In the genomic region with DNA sequence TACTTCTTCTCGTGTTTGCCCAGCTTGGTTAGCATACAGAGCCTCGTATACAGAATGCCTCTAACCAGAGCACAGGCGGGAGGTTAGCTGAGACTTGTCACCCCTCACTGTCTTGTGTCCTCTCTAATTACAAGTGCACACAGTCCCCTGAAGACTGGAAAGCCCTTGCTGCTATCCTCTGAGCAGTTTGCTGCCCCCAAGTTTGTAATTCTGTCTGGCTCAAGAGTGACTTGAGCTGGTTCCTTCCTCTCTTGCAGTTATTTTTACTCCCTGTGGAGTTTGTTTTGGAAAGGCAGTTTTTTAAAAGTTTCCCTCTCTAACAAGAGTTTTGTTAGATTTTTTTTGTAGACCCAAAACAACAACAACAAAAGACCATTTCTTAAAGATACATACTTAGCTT, we compare ENCODE assay signal across 27 mouse cellular contexts.
A peak's percentile ranks its signal among the peaks of the same experiment; 100 is the strongest.
DNase-seq lines count a peak whose midpoint lies in the region; ATAC-seq and TF ChIP-seq lines count a peak whose summit lies in the region.
"Had no signal": no experiment of that assay in that cellular context is flagged by ENCODE, and none has a peak within 500 bp of the region (broad histone marks: within the 10 kb centered on the region; RNA-seq: fewer than 3 reads in every experiment).

No protein-coding gene starts in this region.

- WGBS in heart, embryonic 13.5 days: 31% methylated on average over 3 of the region's 3 CpGs
- WGBS in stomach, embryonic 14.5 days: 42% methylated on average over 3 of the region's 3 CpGs
- WGBS in stomach, postnatal 0 days: 39% methylated on average over 3 of the region's 3 CpGs

- no peak for TF ChIP-seq CTCF in layer of hippocampus, adult 2 months (conservative IDR thresholded peaks at IDR 0.05)
- TF ChIP-seq CTCF in stomach, postnatal 0 days (IDR thresholded peaks at IDR 0.05; ENCODE audit: low read depth): no peak

- peaks cover 41% of the 10 kb centered on the region for H3K4me1 ChIP-seq in heart, embryonic 13.5 days
- peaks cover 14% of the 10 kb centered on the region; the same call in 1 of the 2 replicates for H3K4me1 ChIP-seq in stomach, embryonic 14.5 days (ENCODE audit: control insufficient read depth, insufficient read depth, low read length)
- H3K4me1 ChIP-seq in stomach, postnatal 0 days (replicated peaks; ENCODE audit: control insufficient read depth, insufficient read depth): no peaks in the 10 kb centered on the region

- no peak overlapping the region for H3K4me2 ChIP-seq in heart, embryonic 13.5 days
- no peak overlapping the region for H3K4me2 ChIP-seq in stomach, embryonic 14.5 days (replicated peaks; ENCODE audit: low read depth, low read length)
- H3K4me2 ChIP-seq in stomach, postnatal 0 days (replicated peaks; ENCODE audit: low read depth): no peak overlapping the region
- H3K4me2 ChIP-seq: embryonic facial prominence, embryonic 15.5 days; forebrain, embryonic 13.5 days; heart, embryonic 12.5 days; hindbrain, embryonic 15.5 days had no signal

- no peaks in the 10 kb centered on the region for H3K9me3 ChIP-seq in heart, embryonic 13.5 days
- H3K9me3 ChIP-seq in stomach, embryonic 14.5 days (ENCODE audit: control insufficient read depth, low read depth, low read length): no peaks in the 10 kb centered on the region
- no peaks in the 10 kb centered on the region for H3K9me3 ChIP-seq in stomach, postnatal 0 days (ENCODE audit: control insufficient read depth, low read length)
- H3K9me3 ChIP-seq: embryonic facial prominence, embryonic 15.5 days; forebrain, embryonic 13.5 days; heart, embryonic 12.5 days; hindbrain, embryonic 15.5 days had no signal

- no peaks in the 10 kb centered on the region for H3K36me3 ChIP-seq in heart, embryonic 13.5 days
- no peaks in the 10 kb centered on the region for H3K36me3 ChIP-seq in stomach, embryonic 14.5 days (ENCODE audit: control insufficient read depth, insufficient read depth, low read length)
- no peaks in the 10 kb centered on the region for H3K36me3 ChIP-seq in stomach, postnatal 0 days (ENCODE audit: control insufficient read depth, insufficient read depth, low read length)
- H3K36me3 ChIP-seq: embryonic facial prominence, embryonic 15.5 days; heart, embryonic 12.5 days; hindbrain, embryonic 15.5 days had no signal

- DNase-seq in heart, postnatal 4 days: no peak
- DNase-seq in layer of hippocampus, adult 2 months (ENCODE audit: low spot score in 2 of 2): no peak
- DNase-seq in layer of hippocampus, postnatal 25 days (ENCODE audit: extremely low spot score in 1 of 2, low spot score in 1 of 2): no peak
- DNase-seq in stomach, postnatal 0 days (ENCODE audit: low spot score): no peak
- DNase-seq in frontal cortex, postnatal 10 days (ENCODE audit: low spot score in 2 of 2): no peak
- DNase-seq: adrenal gland, postnatal 25 days; cerebellum, adult 11-12 months; cerebellum, adult 9-11 months; gastrocnemius, postnatal 25 days; heart, adult 11 months; kidney, adult 2 months; liver; right cerebral cortex, postnatal 25 days; thymus, adult 2 months; thymus, postnatal 36 days had no signal

- no peak for TF ChIP-seq EP300 in stomach, postnatal 0 days (optimal IDR thresholded peaks at IDR 0.05)

- peaks cover 21% of the 10 kb centered on the region for H3K27me3 ChIP-seq in heart, embryonic 13.5 days (replicated peaks)
- no peaks in the 10 kb centered on the region for H3K27me3 ChIP-seq in stomach, embryonic 14.5 days (ENCODE audit: control insufficient read depth, insufficient read depth, low read length)
- no peaks in the 10 kb centered on the region for H3K27me3 ChIP-seq in stomach, postnatal 0 days (ENCODE audit: control insufficient read depth, insufficient read depth, low read length)
- H3K27me3 ChIP-seq: embryonic facial prominence, embryonic 15.5 days had no signal

- no peak for ATAC-seq in heart, embryonic 13.5 days (ENCODE audit: extremely low read depth, insufficient number of reproducible peaks, low FRiP score, low TSS enrichment)
- no peak for ATAC-seq in stomach, embryonic 14.5 days (ENCODE audit: insufficient number of reproducible peaks, insufficient read depth, low FRiP score, low read depth)
- ATAC-seq in stomach, postnatal 0 days (ENCODE audit: low FRiP score, low TSS enrichment): no peak
- ATAC-seq: CD4-positive, CD25-positive, alpha-beta regulatory T cell, adult 4 months; inflammation-experienced regulatory T-cells, adult 6 months; lung, postnatal 0 days; midbrain, embryonic 16.5 days had no signal

- peak overlapping the region; percentile 45 for H3K27ac ChIP-seq in heart, embryonic 13.5 days (replicated peaks)
- peak overlapping the region; percentile 21 for H3K27ac ChIP-seq in layer of hippocampus, adult 2 months
- H3K27ac ChIP-seq in stomach, embryonic 14.5 days (ENCODE audit: low read length): peak overlapping the region; percentile 27; the same call in 1 of the 2 replicates
- H3K27ac ChIP-seq in stomach, postnatal 0 days (replicated peaks): no peak overlapping the region
- H3K27ac ChIP-seq: embryonic facial prominence, embryonic 15.5 days; forebrain, embryonic 13.5 days; hindbrain, embryonic 15.5 days; left cerebral cortex, adult 2 months; liver, embryonic 14.5 days had no signal

- H3K4me3 ChIP-seq in heart, embryonic 13.5 days: no peak overlapping the region
- no peak overlapping the region for H3K4me3 ChIP-seq in layer of hippocampus, adult 2 months
- H3K4me3 ChIP-seq in stomach, embryonic 14.5 days (ENCODE audit: low read depth, low read length): no peak overlapping the region
- H3K4me3 ChIP-seq in stomach, postnatal 0 days (ENCODE audit: low read depth, low read length): no peak overlapping the region
- H3K4me3 ChIP-seq: embryonic facial prominence, embryonic 15.5 days; forebrain, embryonic 13.5 days; heart, embryonic 12.5 days; hindbrain, embryonic 15.5 days; left cerebral cortex, adult 2 months had no signal

- 0 out of 2 replicates have a peak overlapping the region, but pooled peaks have one; percentile 1 for H3K9ac ChIP-seq in heart, embryonic 13.5 days
- no peak overlapping the region for H3K9ac ChIP-seq in stomach, embryonic 14.5 days (replicated peaks; ENCODE audit: low read depth, low read length)
- no peak overlapping the region for H3K9ac ChIP-seq in stomach, postnatal 0 days (ENCODE audit: low read length)
- H3K9ac ChIP-seq: embryonic facial prominence, embryonic 15.5 days; forebrain, embryonic 13.5 days; hindbrain, embryonic 15.5 days; liver, embryonic 14.5 days had no signal
